Mouse (Mus musculus) gastrocnemius, postnatal 36 days (tissue): ENCODE results near the gene Apaf1. TPM values are rescaled to one million over a fixed set of nuclear protein-coding genes. Genes with fewer than 3 reads are reported as not detected.

ENCODE experiments used
- DNase-seq, 2 experiments: peaks; one replicate each; pipeline ENCODE4 v3.0.0; 2022
- intact Hi-C: fragments of 180-260 bp; cut with DNase I; formaldehyde crosslinking; loops from one replicate; pipeline ENCODE4 v1.15.1; 2025
- total RNA-seq, 2 experiments: library from RNA; stranded (reverse); gene quantifications; 2 replicates each; pipeline ENCODE4 v1.2.3; 2021

Gene Apaf1
- total RNA-seq, 2 experiments from 2014 or later, result 1.7 to 2.6 TPM

DNA sequence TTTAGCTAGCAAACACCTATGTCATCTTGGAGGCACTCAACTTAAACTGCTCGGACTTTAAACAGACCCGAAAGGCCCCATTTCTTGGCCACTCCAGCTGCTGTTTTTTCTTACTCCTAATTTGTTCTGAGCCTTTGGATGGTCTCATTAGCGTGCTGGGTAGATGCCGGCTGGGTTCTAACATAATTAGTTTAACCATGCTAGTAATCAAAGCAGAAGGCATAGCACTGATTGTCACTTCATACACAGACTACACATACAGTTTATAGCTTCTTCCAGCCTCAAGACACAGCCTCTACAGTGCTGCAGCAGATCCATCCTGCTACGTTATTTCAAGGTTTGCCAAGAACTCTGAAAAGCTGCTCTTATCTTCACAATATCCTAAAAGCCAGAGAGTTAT, 88.7 kb downstream of the Apaf1 start:
- no peak for DNase-seq
- intact Hi-C loops, result no loop called here

DNA sequence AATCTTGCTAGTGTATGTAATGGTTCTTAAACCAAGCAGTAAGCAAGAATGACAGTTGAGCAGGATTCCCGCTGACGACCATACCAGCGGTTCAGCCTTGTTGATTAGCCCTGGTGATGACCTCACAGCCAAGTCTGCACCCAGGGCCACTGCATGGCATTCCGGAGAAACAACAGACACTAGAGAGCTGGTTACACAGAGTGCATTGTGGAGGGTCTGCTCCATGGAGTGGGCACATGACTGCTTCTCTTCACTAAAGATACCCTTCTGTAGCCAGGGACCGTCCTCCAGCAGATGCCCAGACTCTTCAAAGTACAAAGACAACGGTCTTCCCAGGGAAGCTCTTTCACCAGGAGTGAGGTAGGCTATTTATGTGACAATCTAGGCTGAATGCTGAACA, 90.3 kb downstream of the Apaf1 start:
- intact Hi-C loops, result no loop called here
- no peak for DNase-seq

DNA sequence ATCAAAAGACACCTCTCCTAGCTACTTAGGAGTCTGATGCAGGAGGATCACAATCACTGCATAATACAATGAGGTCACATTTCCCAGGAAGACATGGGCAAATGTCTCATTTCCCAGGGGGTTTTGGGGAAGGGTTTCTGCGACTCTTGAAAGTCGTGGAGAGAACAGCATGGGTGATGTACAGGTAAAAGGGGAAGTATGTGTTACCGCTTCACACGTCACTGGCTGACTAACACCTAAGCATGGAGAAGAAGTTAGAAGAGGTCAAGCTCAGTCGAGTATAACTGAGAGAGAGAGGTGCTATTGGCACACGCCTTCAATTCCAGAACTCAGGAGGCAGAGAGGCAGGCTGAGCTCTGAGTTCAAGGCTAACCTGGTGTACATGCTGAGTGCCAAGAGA, 92.2 kb downstream of the Apaf1 start:
- intact Hi-C loops, result no loop called here

GRCm38 (mm10) chr10:90983046-90983445, 99.5 kb downstream of the Apaf1 start:
- intact Hi-C loops, result no loop called here
- DNase-seq, result no peak

More for the DNA sequence above, 92.2 kb downstream of the Apaf1 start:
- DNase-seq, result no peak

DNA sequence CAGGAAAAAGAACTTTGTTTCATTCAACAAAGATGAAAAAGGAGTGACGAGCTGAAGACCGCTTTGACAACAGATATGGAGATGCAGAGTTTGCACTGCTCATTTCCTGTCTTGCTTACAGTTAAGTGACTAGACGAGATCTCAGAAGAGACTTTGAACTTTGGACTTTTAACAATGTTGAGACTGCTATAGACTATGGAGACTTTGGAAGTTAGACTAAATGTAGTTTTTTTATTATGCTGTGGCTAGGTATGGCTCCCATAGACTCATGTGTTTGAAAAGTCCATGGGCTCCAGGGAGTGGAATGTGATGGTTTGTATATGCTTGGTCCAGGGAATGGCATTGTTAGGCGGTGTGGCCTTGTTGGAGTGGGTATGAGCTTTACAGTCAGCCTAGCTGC, 100.8 kb downstream of the Apaf1 start:
- no peak for DNase-seq
- intact Hi-C loops, result no loop called here

DNA sequence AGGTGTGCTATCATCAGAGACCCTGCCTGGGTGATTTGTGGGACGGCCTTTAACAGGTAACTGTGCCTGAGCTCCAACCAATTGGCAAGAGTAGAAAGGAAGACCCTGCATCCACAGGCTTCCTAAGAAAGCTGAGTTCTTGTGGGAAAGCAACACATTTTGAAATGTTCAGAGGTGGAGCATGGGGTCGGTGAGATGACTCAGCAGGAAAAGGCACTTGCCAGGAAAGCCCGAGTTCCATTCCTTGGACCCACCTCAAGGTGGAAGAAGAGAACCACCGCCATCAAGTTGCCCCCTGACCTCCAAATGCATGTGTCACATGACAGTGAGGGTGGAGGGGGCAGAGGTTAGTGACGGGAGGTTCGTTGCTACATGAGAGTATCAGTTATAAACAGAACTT, 108.1 kb downstream of the Apaf1 start:
- no peak for DNase-seq
- intact Hi-C loops, result no loop called here

GRCm38 (mm10) chr10:90974084-90974483, 108.5 kb downstream of the Apaf1 start:
- intact Hi-C loops, result no loop called here
- no peak for DNase-seq

DNA sequence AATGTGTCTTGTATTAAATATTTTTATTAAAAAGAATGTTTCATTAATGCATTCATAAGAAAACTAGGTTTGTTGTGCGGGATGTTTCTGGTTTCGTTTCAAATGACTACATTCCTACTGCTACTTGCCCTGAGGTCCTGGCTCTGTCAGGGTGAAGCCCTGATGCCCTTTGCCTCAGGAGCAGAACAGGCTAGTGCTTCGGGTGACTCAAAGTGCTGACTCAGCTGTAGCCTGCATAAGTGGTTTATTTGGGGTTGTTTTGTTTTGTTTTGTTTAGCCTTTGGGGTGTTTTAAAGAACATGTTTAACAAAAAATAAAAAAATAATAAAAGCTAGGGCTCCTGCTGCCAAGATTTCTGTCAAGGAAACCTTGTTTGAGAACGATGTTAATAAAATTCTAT, 112.0 kb downstream of the Apaf1 start:
- DNase-seq, result no peak
- intact Hi-C loops, result no loop called here

- intact Hi-C loops, result no loop called here
- DNase-seq, result peak; percentile 20 to 27
Measured at GRCm38 (mm10) chr10:90969355-90970174, 113.0 kb downstream of the Apaf1 start.

DNA sequence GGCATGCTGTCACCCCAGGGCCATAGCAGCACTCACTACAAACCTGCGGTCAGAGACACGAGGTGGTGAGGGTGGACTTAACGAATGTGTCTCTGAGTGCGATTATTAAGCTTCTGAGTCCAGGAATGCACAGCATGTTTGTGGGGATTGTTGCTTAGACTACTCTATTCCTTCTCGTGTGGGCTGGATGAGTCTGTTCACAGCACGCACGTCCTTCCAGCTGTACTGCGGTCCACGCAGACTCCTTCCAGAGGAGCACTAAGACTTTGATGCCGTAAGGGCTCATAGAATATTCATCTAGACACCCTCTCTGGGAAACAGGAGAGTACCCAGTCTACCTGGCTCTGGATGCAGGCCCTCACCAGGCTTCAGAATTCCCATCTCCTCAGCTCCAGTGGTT, 114.3 kb downstream of the Apaf1 start:
- intact Hi-C loops, result no loop called here
- DNase-seq, result no peak

- intact Hi-C loops, result no loop called here
- no peak for DNase-seq
Measured at GRCm38 (mm10) chr10:90966821-90967220, 115.7 kb downstream of the Apaf1 start.

- intact Hi-C loops, result no loop called here
Measured at GRCm38 (mm10) chr10:90965671-90966315, 116.8 kb downstream of the Apaf1 start.

GRCm38 (mm10) chr10:90964511-90964910, 118.1 kb downstream of the Apaf1 start:
- no peak for DNase-seq
- intact Hi-C loops, result no loop called here

More at GRCm38 (mm10) chr10:90965671-90966315, 116.8 kb downstream of the Apaf1 start:
- DNase-seq, result no peak

- intact Hi-C loops, result no loop called here
- no peak for DNase-seq
Measured at GRCm38 (mm10) chr10:90960374-90960773, 122.2 kb downstream of the Apaf1 start.

- no peak for DNase-seq
Measured at GRCm38 (mm10) chr10:90953821-90954220, 128.7 kb downstream of the Apaf1 start.

DNA sequence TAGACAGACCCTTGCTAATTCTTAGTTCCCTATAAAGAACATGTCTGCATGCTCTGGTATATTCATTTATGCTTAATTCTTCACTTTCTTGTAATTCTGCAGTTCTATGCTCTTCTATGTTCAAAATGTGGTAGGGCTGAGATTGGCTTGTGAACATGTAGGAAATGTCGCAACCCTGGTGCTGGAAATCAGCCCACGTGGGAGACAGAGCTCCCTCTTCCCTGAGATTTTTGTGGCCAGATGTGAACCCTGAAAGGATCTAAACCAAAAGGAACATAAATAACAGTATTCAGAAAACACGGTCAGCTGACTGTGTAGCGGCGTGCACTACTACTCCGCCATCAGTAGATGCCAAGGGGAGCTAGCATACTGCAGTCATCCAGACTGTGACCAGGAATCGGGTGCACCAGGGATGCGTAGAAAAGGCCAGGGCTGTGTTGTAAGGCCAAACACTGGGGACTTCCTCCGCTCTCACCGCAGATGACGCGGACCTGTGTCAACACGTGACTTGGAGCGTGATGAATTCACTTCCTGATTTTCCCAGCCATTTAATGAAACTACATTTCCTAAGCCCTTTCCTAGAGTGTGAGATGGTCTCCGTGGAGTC, 129.4 kb downstream of the Apaf1 start:
- peak in 1 of 2 experiments; percentile 27 for DNase-seq
- intact Hi-C loops, result no loop called here

More at GRCm38 (mm10) chr10:90953821-90954220, 128.7 kb downstream of the Apaf1 start:
- intact Hi-C loops, result no loop called here

DNA sequence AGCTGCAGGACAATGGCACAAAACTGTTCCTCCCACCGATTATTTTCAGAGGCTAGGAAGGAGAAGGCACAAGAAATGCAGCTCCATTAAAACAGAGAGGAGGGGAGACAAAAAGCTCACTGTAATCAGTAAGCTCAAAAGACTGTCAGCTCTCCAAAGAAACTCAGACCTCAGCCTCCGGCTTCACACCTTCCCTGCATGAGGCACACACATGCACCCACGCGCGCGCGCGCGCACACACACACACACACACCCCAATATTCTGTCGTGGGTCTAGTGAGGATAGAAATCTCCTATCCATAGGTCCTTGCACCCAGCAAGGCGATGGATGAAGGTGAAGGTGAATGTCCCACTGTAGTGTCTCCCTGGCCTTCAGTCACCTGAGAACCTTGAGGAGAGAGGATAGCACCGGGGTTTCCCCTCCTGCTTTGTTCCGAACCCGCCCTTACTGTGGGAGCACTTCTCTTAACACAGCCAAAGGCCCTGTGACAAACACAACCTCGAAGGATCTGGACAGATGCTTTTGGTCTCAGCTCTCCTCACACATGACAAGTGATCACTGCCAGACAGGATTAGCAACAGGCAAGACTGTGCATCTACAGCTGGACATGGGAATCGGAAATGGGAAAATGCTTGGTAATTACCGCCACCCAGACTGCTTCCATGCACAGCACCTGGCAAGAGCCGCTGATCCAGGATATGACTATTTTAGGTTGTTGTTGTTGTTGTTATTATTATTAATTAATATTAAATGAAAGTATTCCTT, 134.8 kb downstream of the Apaf1 start:
- no peak for DNase-seq
- intact Hi-C loops, result no loop called here

DNA sequence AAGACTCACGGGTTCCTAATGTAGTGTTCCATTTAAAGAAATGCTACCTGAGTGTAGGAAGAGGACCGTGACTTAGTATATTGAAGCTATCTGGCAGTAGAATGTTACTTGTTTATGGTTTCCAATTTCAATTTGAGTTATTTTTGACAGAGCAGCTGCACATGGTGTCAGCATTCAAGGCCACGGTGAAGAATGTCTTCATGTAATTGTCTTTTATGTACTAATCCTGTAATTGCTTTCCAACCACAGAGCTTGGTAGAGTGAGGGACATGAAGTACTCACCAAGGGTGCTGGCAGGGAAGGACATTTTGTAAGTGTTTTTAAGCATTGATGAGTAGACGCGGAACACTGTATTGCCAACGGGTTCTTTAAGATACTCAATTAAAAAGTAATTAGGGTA, 135.5 kb downstream of the Apaf1 start:
- no peak for DNase-seq
- intact Hi-C loops, result no loop called here

DNA sequence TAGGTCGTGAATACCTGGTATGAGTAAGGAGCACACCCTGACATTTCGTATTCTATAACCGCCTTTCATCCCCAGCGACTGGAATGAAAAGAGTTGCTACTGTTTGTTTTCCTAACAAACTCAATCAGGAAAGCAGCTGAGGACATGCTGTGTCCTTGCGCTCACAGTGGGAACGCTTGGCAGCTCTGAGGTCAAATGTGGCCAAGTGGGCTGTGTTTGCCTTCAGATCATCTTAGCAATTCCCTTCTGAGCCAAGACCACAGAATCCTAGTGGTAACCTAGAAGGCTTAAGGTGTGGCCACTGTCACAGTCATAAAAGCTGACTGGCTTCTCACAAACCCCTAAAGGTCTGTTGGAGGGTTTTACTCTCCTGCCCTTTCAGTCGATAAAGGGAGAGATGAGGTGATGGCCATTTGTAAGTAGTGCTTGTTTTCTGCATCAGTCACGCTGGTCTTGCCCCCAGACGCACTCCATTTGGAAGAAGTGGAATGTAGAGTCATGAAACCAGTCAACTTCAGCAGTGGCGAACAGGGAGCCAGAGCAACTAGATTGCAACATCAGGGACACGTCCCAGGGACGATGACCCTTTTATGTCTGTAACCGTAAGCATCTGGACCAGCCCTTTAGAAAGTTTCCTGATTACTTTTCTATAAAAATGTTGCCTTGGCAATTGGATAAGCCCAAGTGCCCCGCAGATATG, 140.4 kb downstream of the Apaf1 start:
- intact Hi-C loops, result no loop called here
- DNase-seq, result peak; percentile 33 to 38
